Comparison of ENCODE assay signal across 9 mouse cellular contexts in the genomic region with DNA sequence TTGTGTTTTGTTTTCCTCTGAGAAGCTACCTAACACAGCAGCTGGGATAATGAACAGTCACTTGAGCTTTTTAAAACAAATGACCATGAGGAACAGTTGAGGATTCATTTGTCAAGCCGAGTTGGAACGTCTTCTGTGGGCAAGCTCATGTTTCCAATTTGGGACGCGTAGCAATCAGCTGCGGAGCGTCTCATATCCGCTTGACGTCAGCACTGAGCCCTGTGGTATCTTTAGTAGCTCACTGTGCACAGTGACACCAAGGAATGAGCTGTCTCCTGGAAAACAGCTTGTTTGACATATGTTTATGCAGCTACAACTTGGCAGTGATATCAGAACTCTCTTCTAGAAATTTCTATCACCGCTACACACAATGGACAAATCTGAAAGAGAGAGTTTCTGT. TPM values are rescaled to one million over a fixed set of nuclear protein-coding genes. Genes with fewer than 3 reads are reported as not detected.
DNase-seq lines count a peak whose midpoint lies in the region; ATAC-seq lines count a peak whose summit lies in the region.
"Had no signal": no experiment of that assay in that cellular context is flagged by ENCODE, and none has a peak within 500 bp of the region (broad histone marks: within the 10 kb centered on the region; RNA-seq: fewer than 3 reads in every experiment).

No protein-coding gene starts in this region.

- H3K36me3 ChIP-seq in megakaryocyte, embryonic 14.5 days (replicated peaks; ENCODE audit: low read length) = peaks cover 3% of the 10 kb centered on the region
- H3K36me3 ChIP-seq in embryonic facial prominence, embryonic 14.5 days (ENCODE audit: control insufficient read depth, insufficient read depth, low read length) = no peaks in the 10 kb centered on the region
- no peaks in the 10 kb centered on the region for H3K36me3 ChIP-seq in heart, embryonic 15.5 days
- H3K36me3 ChIP-seq: hindbrain, embryonic 15.5 days had no signal

- H3K4me2 ChIP-seq in embryonic facial prominence, embryonic 14.5 days (ENCODE audit: low read depth, low read length) = peak overlapping the region; percentile 32
- H3K4me2 ChIP-seq in heart, embryonic 15.5 days = peak overlapping the region; percentile 42
- H3K4me2 ChIP-seq: hindbrain, embryonic 15.5 days had no signal

- no peak overlapping the region for H3K9ac ChIP-seq in embryonic facial prominence, embryonic 14.5 days (ENCODE audit: low read depth, low read length)
- H3K9ac ChIP-seq in heart, embryonic 15.5 days = no peak overlapping the region
- H3K9ac ChIP-seq: hindbrain, embryonic 15.5 days had no signal

- H3K27ac ChIP-seq in embryonic facial prominence, embryonic 14.5 days (replicated peaks; ENCODE audit: low read depth, low read length) = no peak overlapping the region; the same call in 1 of the 2 replicates
- H3K27ac ChIP-seq in heart, embryonic 15.5 days = peak overlapping the region; percentile 78
- H3K27ac ChIP-seq: hindbrain, embryonic 15.5 days had no signal

- H3K9me3 ChIP-seq in megakaryocyte, embryonic 14.5 days = peaks cover 16% of the 10 kb centered on the region
- H3K9me3 ChIP-seq in embryonic facial prominence, embryonic 14.5 days (ENCODE audit: control insufficient read depth, low read length) = peaks cover 9% of the 10 kb centered on the region; the same call in 1 of the 2 replicates
- no peaks in the 10 kb centered on the region for H3K9me3 ChIP-seq in heart, embryonic 15.5 days (replicated peaks)
- H3K9me3 ChIP-seq: hindbrain, embryonic 15.5 days had no signal

- H3K27me3 ChIP-seq in megakaryocyte, embryonic 14.5 days (replicated peaks) = peaks cover 4% of the 10 kb centered on the region
- no peaks in the 10 kb centered on the region for H3K27me3 ChIP-seq in embryonic facial prominence, embryonic 14.5 days (replicated peaks; ENCODE audit: control insufficient read depth, insufficient read depth, low read length)
- H3K27me3 ChIP-seq in heart, embryonic 15.5 days = no peaks in the 10 kb centered on the region
- H3K27me3 ChIP-seq: hindbrain, embryonic 15.5 days had no signal

- WGBS in embryonic facial prominence, embryonic 14.5 days = 22% methylated on average over 9 of the region's 9 CpGs
- WGBS in heart, embryonic 15.5 days = 12% methylated on average over 9 of the region's 9 CpGs

- peaks cover 21% of the 10 kb centered on the region for H3K4me1 ChIP-seq in megakaryocyte, embryonic 14.5 days
- peaks cover 8% of the 10 kb centered on the region; the same call in 1 of the 2 replicates for H3K4me1 ChIP-seq in embryonic facial prominence, embryonic 14.5 days (ENCODE audit: control insufficient read depth, insufficient read depth, low read length)
- peaks cover 33% of the 10 kb centered on the region for H3K4me1 ChIP-seq in heart, embryonic 15.5 days (replicated peaks)

- no peak for ATAC-seq in megakaryocyte, adult 5-6 weeks (ENCODE audit: poor library complexity, severe bottlenecking)
- ATAC-seq in embryonic facial prominence, embryonic 14.5 days (ENCODE audit: low read depth) = peak; percentile 75; the same call in 1 of the 2 replicates
- peak; percentile 68; the same call in 1 of the 2 replicates for ATAC-seq in heart, embryonic 15.5 days (replicated peaks; ENCODE audit: insufficient number of reproducible peaks, insufficient read depth, low FRiP score, low read depth)
- ATAC-seq in megakaryocyte progenitor cell, adult 5-6 weeks (replicated peaks; ENCODE audit: poor library complexity) = no peak

- peak; percentile 90 for DNase-seq in embryonic facial prominence, embryonic 14.5 days (ENCODE audit: low spot score)
- DNase-seq in layer of hippocampus, postnatal 10 days (ENCODE audit: low spot score in 2 of 2) = peak; percentile 34 to 50
- peak; percentile 54 for DNase-seq in right cerebral cortex, postnatal 14 days
- DNase-seq in thymus, postnatal 14 days = no peak

- peak overlapping the region; percentile 63 for H3K4me3 ChIP-seq in megakaryocyte, embryonic 14.5 days (replicated peaks)
- no peak overlapping the region for H3K4me3 ChIP-seq in embryonic facial prominence, embryonic 14.5 days (ENCODE audit: low read depth, low read length)
- no peak overlapping the region for H3K4me3 ChIP-seq in heart, embryonic 15.5 days
- H3K4me3 ChIP-seq: hindbrain, embryonic 15.5 days had no signal

RNA-seq across cellular contexts. Expression of a gene that starts 25.4 kb away (rescaled TPM):
- 1.6 and 3.8 TPM in 2 replicates for polyA plus RNA-seq in megakaryocyte, embryonic 14.5 days (2012; ENCODE audit: insufficient read depth, low replicate concordance)
- total RNA-seq in megakaryocyte, adult 5-6 weeks (2015) = 34.2 and 34.4 TPM in 2 replicates
- 28.3 and 33.8 TPM in 2 replicates for total RNA-seq in megakaryocyte, adult 5-6 weeks (2017)
- 51.9 and 54.3 TPM in 2 replicates for polyA plus RNA-seq in embryonic facial prominence, embryonic 14.5 days (2014; fragmentation: Nextera tagmentation; extraction: Ambion mirVana)
- 40.5 and 43.8 TPM in 2 replicates for polyA plus RNA-seq in heart, embryonic 15.5 days (2015; fragmentation: Nextera tagmentation; extraction: Ambion mirVana)
- 10 to 100 TPM; 23.2 to 24.5 TPM for total RNA-seq in layer of hippocampus, postnatal 10 days (2021)
- 51.7 and 60.3 TPM in 2 replicates for total RNA-seq in megakaryocyte progenitor cell, adult 5-6 weeks (2015)
- 49.2 and 49.9 TPM in 2 replicates for total RNA-seq in megakaryocyte progenitor cell, adult 5-6 weeks (2017)

RNA-seq across cellular contexts. Expression of a gene that starts 35.5 kb away (rescaled TPM):
- polyA plus RNA-seq in megakaryocyte, embryonic 14.5 days (2012; ENCODE audit: insufficient read depth, low replicate concordance) = 0.02 TPM in 1 of 2 replicates, not detected in the other
- 0.68 TPM in 1 of 2 replicates, not detected in the other for total RNA-seq in megakaryocyte, adult 5-6 weeks (2015)
- not detected in 2 replicates for total RNA-seq in megakaryocyte, adult 5-6 weeks (2017)
- polyA plus RNA-seq in embryonic facial prominence, embryonic 14.5 days (2014; fragmentation: Nextera tagmentation; extraction: Ambion mirVana) = 1.3 TPM in 2 replicates
- polyA plus RNA-seq in heart, embryonic 15.5 days (2015; fragmentation: Nextera tagmentation; extraction: Ambion mirVana) = 0.24 and 0.72 TPM in 2 replicates
- total RNA-seq in layer of hippocampus, postnatal 10 days (2021) = under 1 TPM; 0.57 to 0.76 TPM
- 0.02 TPM in 1 of 2 replicates, not detected in the other for total RNA-seq in megakaryocyte progenitor cell, adult 5-6 weeks (2015)
- 0.04 and 0.17 TPM in 2 replicates for total RNA-seq in megakaryocyte progenitor cell, adult 5-6 weeks (2017)

RNA-seq across cellular contexts. Expression of a gene that starts 58.5 kb away (rescaled TPM):
- 0.97 and 1.0 TPM in 2 replicates for polyA plus RNA-seq in megakaryocyte, embryonic 14.5 days (2012; ENCODE audit: insufficient read depth, low replicate concordance)
- 53.0 and 63.4 TPM in 2 replicates for total RNA-seq in megakaryocyte, adult 5-6 weeks (2015)
- 65.0 and 75.9 TPM in 2 replicates for total RNA-seq in megakaryocyte, adult 5-6 weeks (2017)
- polyA plus RNA-seq in embryonic facial prominence, embryonic 14.5 days (2014; fragmentation: Nextera tagmentation; extraction: Ambion mirVana) = 19.6 and 23.5 TPM in 2 replicates
- 21.0 and 22.4 TPM in 2 replicates for polyA plus RNA-seq in heart, embryonic 15.5 days (2015; fragmentation: Nextera tagmentation; extraction: Ambion mirVana)
- 10 to 100 TPM; 79.1 to 79.4 TPM for total RNA-seq in layer of hippocampus, postnatal 10 days (2021)
- 56.7 and 64.2 TPM in 2 replicates for total RNA-seq in megakaryocyte progenitor cell, adult 5-6 weeks (2015)
- 45.8 and 69.0 TPM in 2 replicates for total RNA-seq in megakaryocyte progenitor cell, adult 5-6 weeks (2017)

Comparison
In these comparisons a context has a peak if more than half of its experiments do, and no peak if none do; other contexts are left out.
1. ATAC-seq: peak in embryonic facial prominence, embryonic 14.5 days (single experiment) and heart, embryonic 15.5 days (single experiment); none in megakaryocyte, adult 5-6 weeks (single experiment) and megakaryocyte progenitor cell, adult 5-6 weeks (single experiment).